Mouse (Mus musculus): ENCODE data around the gene Cdk14.
A peak's percentile ranks its signal among the peaks of the same experiment; 100 is the strongest.

Cdk14 gene

DNA sequence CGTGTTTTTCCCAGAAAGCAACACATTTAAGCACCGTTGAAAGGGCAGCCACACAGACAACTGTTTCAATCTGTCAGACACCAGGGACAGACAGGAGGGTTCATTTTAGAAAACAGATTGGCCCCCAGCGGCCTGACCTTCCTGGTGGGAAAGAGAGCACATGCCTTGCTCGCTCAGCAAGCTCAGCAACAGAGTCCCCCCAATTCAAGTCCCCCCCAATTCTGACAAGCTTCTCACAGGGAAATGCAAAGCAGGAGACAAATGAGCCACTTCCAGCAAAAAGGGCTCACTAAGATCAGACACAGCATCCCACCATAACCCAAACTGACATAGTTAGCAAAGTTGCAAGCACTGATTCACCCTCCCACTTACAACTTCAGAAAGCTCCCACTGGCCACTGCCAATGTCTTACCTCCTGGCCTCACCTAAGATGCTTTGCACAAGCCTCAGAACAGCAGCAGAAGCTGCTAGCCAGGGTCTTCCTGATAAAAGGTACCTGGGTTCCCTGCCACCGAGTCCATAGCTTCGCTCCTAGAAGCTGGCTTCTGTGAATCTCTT is 551.5 kb downstream of the Cdk14 start:
- no peak for DNase-seq (ENCODE audit: extremely low spot score, low read depth, low spot score)

GRCm38 (mm10) chr5:4867849-4868562 is 552.1 kb downstream of the Cdk14 start:
- DNase-seq (ENCODE audit: extremely low spot score, low read depth, low spot score) = no peak

GRCm38 (mm10) chr5:4866945-4867344 is 553.2 kb downstream of the Cdk14 start:
- no peak for DNase-seq (ENCODE audit: extremely low spot score, low read depth, low spot score)

DNA sequence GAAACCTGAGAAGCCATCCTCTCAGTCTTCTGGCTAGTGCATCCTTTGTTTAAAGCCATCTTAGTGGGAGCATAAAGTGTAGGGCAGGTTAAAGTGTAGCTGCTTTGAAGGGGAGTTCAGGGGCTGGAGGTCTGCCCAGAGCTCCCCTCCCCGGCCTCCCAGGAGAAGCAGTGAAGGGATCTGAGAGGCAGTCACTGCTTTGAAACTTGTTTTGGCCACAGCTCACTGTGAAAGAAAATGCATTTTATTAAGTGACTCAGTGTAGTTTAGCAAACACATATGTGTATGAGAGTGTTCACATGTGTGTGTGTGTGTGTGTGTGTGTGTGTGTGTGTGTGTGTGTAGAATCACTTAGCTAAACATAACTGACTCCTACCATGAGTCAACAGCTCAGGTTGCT is 554.0 kb downstream of the Cdk14 start:
- DNase-seq (ENCODE audit: extremely low spot score, low read depth, low spot score) = no peak

- DNase-seq (ENCODE audit: extremely low spot score, low read depth, low spot score) = no peak
Observed at GRCm38 (mm10) chr5:4861592-4861991, 558.5 kb downstream of the Cdk14 start.

- DNase-seq (ENCODE audit: extremely low spot score, low read depth, low spot score) = no peak
Observed at GRCm38 (mm10) chr5:4861141-4861540, 559.0 kb downstream of the Cdk14 start.

DNA sequence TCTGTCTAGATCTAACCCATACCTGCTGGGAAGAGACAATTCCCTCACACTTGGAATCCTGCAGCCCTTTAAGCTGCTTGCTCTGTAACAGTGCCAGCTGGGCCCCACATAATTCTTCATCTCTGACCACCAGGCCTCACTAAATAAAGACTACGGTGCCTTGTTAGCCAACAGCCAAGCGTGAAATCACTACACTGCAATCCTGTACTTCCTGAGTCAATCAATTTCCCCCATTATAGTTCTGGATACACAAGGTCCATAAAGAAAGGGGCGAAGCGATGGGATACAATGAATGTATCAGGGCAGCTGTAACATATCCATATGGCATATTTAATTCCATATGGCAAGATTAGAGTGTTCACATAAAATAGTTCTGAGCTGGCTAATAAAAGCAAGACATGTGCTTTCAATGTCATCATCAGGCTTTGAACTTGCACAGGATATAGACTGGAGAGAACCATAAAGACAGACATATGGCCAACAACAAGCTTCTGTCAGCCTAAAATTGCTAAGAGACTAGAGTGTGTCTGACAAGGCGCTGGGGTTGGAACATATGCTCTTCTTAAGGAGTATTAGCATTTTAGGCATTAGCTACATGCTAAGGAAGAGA is 562.0 kb downstream of the Cdk14 start:
- peak; percentile 33 for DNase-seq (ENCODE audit: extremely low spot score, low read depth, low spot score)

DNA sequence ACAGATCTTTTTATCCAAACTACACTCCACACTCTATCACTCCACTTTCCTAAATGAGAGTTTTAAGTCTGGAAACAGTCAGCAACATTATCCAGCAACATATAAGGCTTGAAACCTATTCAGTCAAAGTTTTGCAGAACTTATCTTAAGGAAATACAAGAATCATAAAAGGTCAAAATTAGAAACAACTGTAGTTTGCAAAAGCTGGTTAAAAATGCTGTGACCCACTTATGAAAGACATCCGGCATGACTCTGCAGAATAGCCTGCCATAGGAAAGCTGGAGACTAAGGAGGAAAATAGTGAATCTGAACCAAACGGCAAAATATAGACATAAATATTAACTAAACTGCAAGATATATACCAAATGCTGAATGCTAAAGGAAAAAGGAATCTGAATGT is 566.6 kb downstream of the Cdk14 start:
- no peak for DNase-seq (ENCODE audit: extremely low spot score, low read depth, low spot score)

GRCm38 (mm10) chr5:4852711-4853320 is 567.3 kb downstream of the Cdk14 start:
- no peak for DNase-seq (ENCODE audit: extremely low spot score, low read depth, low spot score)

- no peak for DNase-seq (ENCODE audit: extremely low spot score, low read depth, low spot score)
Observed at GRCm38 (mm10) chr5:4851934-4852710, 568.0 kb downstream of the Cdk14 start.

DNA sequence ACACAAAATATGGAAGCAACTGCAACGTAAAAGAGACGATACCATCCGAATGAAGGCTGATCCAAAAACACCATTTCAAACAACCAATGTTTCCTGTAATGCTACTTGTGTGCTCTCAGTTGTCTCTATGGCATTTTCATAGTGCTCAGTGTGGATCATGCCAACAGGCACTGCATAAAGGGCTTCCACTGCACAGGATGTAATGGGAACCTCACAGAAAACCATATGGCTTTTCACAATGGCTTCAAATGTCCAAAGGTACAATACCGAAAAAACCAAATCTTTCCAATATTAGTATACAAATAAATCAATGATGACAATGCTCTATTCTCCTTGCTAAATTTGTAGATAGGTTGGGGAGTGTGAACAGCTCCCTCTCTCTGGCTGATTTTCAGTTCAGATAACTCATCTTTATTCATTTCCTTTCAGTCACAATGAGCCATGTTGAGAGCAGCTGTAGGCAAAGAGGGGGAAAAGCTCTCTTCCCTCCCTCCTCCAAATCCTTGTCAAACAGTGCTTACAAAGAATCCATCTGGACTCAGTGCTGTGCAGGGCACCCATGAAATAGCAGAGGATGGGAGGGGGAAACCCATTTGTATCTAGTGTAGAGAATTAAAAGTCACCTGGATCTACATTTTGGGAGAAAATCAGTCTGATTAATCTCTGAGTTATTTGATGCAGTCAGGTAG is 568.7 kb downstream of the Cdk14 start:
- DNase-seq (ENCODE audit: extremely low spot score, low read depth, low spot score) = no peak

GRCm38 (mm10) chr5:4834819-4835480 is 585.2 kb downstream of the Cdk14 start:
- peak; percentile 66 for DNase-seq (ENCODE audit: extremely low spot score, low read depth, low spot score)

- DNase-seq (ENCODE audit: extremely low spot score, low read depth, low spot score) = no peak
Observed at GRCm38 (mm10) chr5:4833940-4834339, 586.2 kb downstream of the Cdk14 start.

GRCm38 (mm10) chr5:4826886-4827285 is 593.2 kb downstream of the Cdk14 start:
- DNase-seq (ENCODE audit: extremely low spot score, low read depth, low spot score) = no peak

GRCm38 (mm10) chr5:4825951-4826350 is 594.2 kb downstream of the Cdk14 start:
- DNase-seq (ENCODE audit: extremely low spot score, low read depth, low spot score) = no peak

DNA sequence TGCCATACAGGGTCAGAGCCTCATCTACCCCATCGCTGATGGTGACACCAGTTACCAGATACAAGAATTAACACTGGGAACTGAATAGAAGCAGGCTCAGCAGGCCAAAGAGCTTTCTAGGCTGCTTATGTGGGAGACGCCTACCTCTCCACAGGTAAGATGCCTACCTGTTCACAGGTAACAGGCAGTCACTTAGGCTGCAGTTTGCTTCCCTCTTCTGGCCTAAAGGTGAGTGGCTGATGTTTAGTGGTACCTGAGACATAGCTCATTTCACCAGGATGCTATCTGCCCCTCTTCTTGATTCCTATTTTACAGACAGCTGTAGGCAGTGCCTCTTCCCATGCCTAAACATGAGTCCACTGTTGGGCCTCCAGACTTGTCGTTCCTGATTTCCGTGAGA is 595.0 kb downstream of the Cdk14 start:
- no peak for DNase-seq (ENCODE audit: extremely low spot score, low read depth, low spot score)

GRCm38 (mm10) chr5:4824171-4824570 is 595.9 kb downstream of the Cdk14 start:
- no peak for DNase-seq (ENCODE audit: extremely low spot score, low read depth, low spot score)

DNA sequence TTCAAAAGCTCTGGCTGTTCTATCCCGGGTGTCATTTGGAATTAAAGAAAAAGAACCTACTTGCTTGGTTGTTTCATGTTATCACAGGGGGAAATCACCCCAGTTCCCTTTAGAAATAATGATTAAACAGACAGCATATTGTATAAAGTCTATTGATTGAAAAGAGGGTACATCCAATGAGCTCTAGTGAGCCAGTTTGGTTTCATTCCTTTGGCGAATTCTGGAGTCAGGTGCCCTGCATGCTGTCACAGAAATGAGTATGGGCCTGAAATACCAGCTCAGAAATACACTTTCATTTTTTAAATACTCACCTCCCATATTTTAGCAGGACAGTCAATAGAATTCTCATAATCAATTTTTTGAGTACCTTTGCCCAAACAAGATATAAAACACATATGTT is 598.1 kb downstream of the Cdk14 start:
- no peak for DNase-seq (ENCODE audit: extremely low spot score, low read depth, low spot score)

DNA sequence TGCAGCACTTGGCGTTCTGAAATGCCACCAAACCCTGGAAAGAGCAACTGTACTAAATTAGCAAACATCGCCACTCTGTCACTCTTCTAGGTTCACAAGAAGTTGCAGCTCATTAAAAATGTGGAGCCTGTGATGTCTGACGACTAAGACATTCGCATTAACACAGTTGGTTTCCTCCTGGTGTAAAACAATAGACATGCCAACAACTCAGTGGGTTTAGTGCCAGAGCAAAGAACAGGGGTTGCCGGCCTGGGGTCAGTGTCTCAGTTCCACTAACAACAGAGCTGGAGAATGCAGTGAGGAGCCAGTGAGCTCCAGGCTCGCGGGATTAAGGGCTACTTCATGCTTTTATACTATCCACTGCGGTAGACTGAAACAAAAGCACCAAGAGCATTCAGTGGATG is 598.7 kb downstream of the Cdk14 start:
- DNase-seq (ENCODE audit: extremely low spot score, low read depth, low spot score) = no peak

GRCm38 (mm10) chr5:4816981-4817380 is 603.1 kb downstream of the Cdk14 start:
- no peak for DNase-seq (ENCODE audit: extremely low spot score, low read depth, low spot score)

Data from hindlimb bud, embryonic 11.5 days (tissue).